Mouse (Mus musculus): ENCODE measurements around the gene Slc27a5.

The Slc27a5 gene

GRCm38 (mm10) chr7:13023928-13024731 is 26.1 kb upstream of the Slc27a5 start:
- peak; percentile 99 for DNase-seq (ENCODE audit: low read depth)

GRCm38 (mm10) chr7:13022773-13023535 is 25.0 kb upstream of the Slc27a5 start:
- peak; percentile 69 for DNase-seq (ENCODE audit: low read depth)

GRCm38 (mm10) chr7:13015217-13015616 is 17.2 kb upstream of the Slc27a5 start:
- no peak for DNase-seq (ENCODE audit: low read depth)

- DNase-seq (ENCODE audit: low read depth) = no peak
These were observed 16.4 kb upstream of the Slc27a5 start for GRCm38 (mm10) chr7:13014275-13014839.

- DNase-seq (ENCODE audit: low read depth) = no peak
These were observed 15.7 kb upstream of the Slc27a5 start for GRCm38 (mm10) chr7:13013671-13014070.

GRCm38 (mm10) chr7:13010005-13010908 is 12.3 kb upstream of the Slc27a5 start, which contains the start of gene Zbtb45:
Zbtb45 (minus strand) TSS chr7:13010034.
- no peak for DNase-seq (ENCODE audit: low read depth)

GRCm38 (mm10) chr7:13009143-13010004 is 11.4 kb upstream of the Slc27a5 start:
- peak; percentile 94 for DNase-seq (ENCODE audit: low read depth)

GRCm38 (mm10) chr7:13007341-13008092 is 9.5 kb upstream of the Slc27a5 start:
- DNase-seq (ENCODE audit: low read depth) = no peak

- no peak for DNase-seq (ENCODE audit: low read depth)
These were observed 8.5 kb upstream of the Slc27a5 start for GRCm38 (mm10) chr7:13006531-13006930.

GRCm38 (mm10) chr7:13006011-13006410 is 8.0 kb upstream of the Slc27a5 start:
- DNase-seq (ENCODE audit: low read depth) = no peak

- DNase-seq (ENCODE audit: low read depth) = no peak
These were observed 5.4 kb upstream of the Slc27a5 start for GRCm38 (mm10) chr7:13003380-13003779.

GRCm38 (mm10) chr7:13001584-13001983 is 3.6 kb upstream of the Slc27a5 start:
- no peak for DNase-seq (ENCODE audit: low read depth)

GRCm38 (mm10) chr7:12998851-12999250 is 859 bp upstream of the Slc27a5 start, which contains the start of gene Trim28:
Trim28 (plus strand) TSS chr7:12999114.
- DNase-seq (ENCODE audit: low read depth) = no peak

GRCm38 (mm10) chr7:12997230-12997629 is 762 bp downstream of the Slc27a5 start:
- no peak for DNase-seq (ENCODE audit: low read depth)

- no peak for DNase-seq (ENCODE audit: low read depth)
These were observed 2.1 kb downstream of the Slc27a5 start for GRCm38 (mm10) chr7:12995862-12996261.

GRCm38 (mm10) chr7:12993148-12993547 is 4.8 kb downstream of the Slc27a5 start:
- no peak for DNase-seq (ENCODE audit: low read depth)

GRCm38 (mm10) chr7:12992222-12992621 is 5.8 kb downstream of the Slc27a5 start:
- DNase-seq (ENCODE audit: low read depth) = peak; percentile 86

- peak; percentile 41 for DNase-seq (ENCODE audit: low read depth)
These were observed 10.4 kb downstream of the Slc27a5 start for GRCm38 (mm10) chr7:12987409-12988189.

- no peak for DNase-seq (ENCODE audit: low read depth)
These were observed 11.1 kb downstream of the Slc27a5 start for GRCm38 (mm10) chr7:12986906-12987305.
